Mouse (Mus musculus): Measurements from ENCODE around the gene Hoxb7.

DNA sequence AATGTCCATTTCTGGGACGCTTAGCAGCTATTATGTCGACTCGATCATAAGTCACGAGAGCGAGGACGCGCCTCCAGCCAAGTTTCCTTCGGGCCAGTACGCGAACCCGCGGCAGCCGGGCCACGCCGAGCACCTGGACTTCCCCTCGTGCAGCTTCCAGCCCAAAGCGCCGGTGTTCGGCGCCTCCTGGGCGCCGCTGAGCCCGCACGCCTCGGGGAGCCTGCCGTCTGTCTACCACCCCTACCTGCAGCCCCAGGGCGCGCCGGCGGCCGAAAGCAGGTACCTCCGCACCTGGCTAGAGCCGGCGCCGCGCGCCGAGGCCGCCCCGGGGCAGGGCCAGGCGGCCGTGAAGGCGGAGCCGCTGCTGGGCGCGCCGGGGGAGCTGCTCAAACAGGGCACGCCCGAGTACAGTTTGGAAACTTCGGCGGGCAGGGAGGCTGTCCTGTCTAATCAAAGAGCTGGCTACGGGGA, 14.8 kb upstream of the Hoxb7 start:
- no peak for TF ChIP-seq CTCF (IDR thresholded peaks at IDR 0.05; ENCODE audit: low read depth, low read length)
- no peak for TF ChIP-seq POLR2A (IDR thresholded peaks at IDR 0.05; ENCODE audit: insufficient read depth, low read length)
- TF ChIP-seq EP300 (IDR thresholded peaks at IDR 0.05; ENCODE audit: insufficient read depth, low read depth, low read length): no peak

All from ES-Bruce4 (cell line).